Mouse (Mus musculus) gastrocnemius, postnatal 14 days (tissue): ENCODE results near the gene Gatad1. TPM values are rescaled to one million over a fixed set of nuclear protein-coding genes. Genes with fewer than 3 reads are reported as not detected.
"Not testable (repeated sequence)": the region's sequence is repeated elsewhere in the genome, so short reads cannot be mapped to it uniquely, and the experiment has no call there.

Source experiments
- DNase-seq: peaks from one replicate; pipeline ENCODE4 v3.0.0; 2021; ENCODE audit warnings: mixed read lengths
- intact Hi-C: fragments of 180-260 bp; cut with DNase I; formaldehyde crosslinking; loops from one replicate; pipeline ENCODE4 v1.15.1; 2025; ENCODE audit warnings: low total_unique reads
- long read RNA-seq, 2 experiments: library from polyadenylated mRNA; stranded (forward); transcript quantifications; one replicate each; pipeline ENCODE4 v2.0.0; 2021
- total RNA-seq, 2 experiments: library from RNA; stranded (reverse); gene quantifications; 2 replicates each; pipeline ENCODE4 v1.2.3; 2021

Gene Gatad1
- total RNA-seq = 10 to 100 TPM; 63.6 to 70.5 TPM
- long read RNA-seq, experiment 1, transcript Gatad1-201 (5 exons, 2,545 nt) = major isoform, 23 of 31 reads
- long read RNA-seq, experiment 1, partial matches to known transcripts = 3 of 31 reads
- long read RNA-seq, experiment 1, other reads (novel, unspliced or antisense) = 4 of 31 reads
- long read RNA-seq, experiment 2, transcript Gatad1-201 (5 exons, 2,545 nt) = major isoform, 23 of 31 reads
- long read RNA-seq, experiment 2, partial matches to known transcripts = 2 of 31 reads
- long read RNA-seq, experiment 2, other reads (novel, unspliced or antisense) = 4 of 31 reads

DNA sequence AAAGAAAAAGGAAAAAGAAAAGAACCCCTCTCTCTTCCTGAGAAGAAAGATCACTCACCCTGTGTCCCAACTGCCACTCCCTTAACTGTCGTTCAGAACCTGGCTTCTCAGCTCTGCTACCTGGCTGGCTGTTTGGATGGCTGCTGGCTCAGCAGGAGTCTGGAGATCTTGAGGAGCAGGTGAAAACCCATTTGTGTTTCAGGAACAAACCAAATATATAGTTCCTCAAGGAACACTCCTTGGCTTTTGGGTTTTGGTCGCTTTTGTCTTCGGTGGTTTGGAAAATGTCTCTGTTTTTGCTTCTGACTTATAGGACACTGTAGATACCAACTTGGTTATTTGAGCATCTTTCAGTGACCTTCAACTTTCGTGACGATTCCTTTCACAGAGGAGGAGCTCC is at the start of gene Gatad1:
Gene Gatad1 (minus strand): TSS at position 101 of the 400 bp plus-strand sequence.
- no peak for DNase-seq
- intact Hi-C loops = no loop called here

DNA sequence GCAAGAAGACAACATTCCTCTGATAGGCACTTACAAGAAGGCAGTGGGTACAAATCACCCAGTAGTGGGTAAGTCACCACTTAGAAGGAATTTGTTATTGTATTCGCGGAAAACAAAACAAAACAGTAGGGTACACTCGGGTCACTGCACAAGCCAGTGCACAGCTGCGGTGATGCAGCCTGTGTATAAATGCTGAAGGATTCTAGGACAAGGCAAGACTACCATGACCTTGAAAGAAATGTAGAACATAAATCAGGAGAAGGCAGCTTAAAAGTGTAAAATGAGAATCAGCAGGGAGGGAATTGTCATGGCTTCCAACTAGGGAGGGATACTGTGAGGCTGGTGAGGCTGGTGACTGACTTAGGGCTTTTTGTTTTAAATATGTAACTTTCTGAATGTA is 45.2 kb upstream of the Gatad1 start:
- no peak for DNase-seq

DNA sequence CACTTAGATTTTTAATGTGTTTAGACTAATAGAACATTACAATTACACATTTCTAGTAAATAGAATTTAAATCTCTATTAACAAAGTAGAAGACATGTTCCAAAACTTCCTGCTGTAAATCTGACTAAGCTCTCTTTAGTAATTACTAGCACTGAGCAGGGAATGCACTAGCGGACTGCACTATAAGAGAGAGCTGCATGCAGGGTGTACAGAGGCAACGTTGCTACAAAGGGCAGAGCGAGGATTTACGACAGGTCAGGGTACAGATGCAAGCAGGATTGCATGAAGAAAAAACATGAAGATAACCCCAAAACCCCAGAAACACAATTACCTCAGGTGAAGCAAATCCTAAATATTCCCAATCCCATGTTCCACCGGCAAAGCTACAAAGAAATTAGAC is 43.0 kb upstream of the Gatad1 start:
- no peak for DNase-seq
- intact Hi-C loops = no loop called here

More for the DNA sequence above, 45.2 kb upstream of the Gatad1 start:
- intact Hi-C loops = no loop called here

DNA sequence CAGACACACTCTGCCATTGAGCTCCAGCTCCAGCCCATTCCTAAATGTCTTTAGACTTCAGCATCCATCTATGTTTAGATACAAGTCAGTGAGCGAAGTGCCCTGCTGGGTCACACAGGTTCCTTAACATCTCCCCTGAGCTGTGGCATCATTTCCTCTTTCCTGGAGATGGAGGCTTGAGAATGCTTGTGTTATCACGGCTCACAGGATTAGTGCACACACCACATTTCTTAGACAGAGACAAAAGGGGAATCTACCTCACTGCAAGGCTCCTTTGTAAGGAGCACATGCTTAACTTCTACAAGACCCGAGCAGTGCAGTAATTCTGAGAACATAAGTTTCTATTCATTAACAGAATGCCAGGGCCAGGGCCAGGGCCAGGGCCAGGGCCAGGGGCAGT is 39.0 kb upstream of the Gatad1 start:
- DNase-seq = no peak
- intact Hi-C loops = no loop called here

DNA sequence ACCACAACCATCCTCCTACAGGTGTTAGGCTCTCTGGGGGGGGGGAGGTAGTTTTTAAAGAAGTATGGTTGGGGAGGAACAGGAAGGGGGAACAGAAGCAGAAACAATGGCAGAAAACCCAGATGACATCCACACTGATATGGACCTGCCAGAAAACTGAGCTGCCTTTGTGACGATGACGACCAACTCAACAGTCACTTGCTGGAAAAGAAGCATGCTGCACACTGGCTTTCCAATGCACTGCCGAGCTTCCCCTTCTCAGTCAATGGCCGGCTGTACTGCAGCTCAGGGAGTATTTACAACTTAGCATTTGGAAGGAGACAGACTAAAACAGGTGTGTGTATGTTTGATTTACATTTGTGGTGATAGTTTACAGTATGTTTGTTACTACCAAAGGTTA is 38.2 kb upstream of the Gatad1 start:
- intact Hi-C loops = no loop called here
- DNase-seq = no peak

DNA sequence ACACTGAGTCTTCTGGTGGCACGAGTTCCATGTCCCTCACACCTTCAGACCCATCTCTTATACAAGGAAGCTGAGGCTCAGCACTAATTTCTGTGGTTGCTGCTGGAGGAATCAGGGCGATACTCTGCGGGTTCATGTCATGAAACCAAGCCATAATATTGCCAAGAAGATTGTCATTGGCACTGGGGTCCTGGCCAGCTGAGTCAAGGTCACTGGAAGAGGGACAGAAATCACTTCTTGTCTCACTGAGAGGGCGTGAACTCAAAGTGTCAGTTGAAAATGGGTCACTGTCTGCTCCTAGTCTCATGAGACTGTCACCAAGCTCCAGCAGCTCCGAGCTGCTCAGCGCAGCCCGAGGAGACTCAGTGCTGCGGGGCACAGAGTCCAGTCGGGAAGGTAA is 36.0 kb upstream of the Gatad1 start:
- intact Hi-C loops = no loop called here
- no peak for DNase-seq

DNA sequence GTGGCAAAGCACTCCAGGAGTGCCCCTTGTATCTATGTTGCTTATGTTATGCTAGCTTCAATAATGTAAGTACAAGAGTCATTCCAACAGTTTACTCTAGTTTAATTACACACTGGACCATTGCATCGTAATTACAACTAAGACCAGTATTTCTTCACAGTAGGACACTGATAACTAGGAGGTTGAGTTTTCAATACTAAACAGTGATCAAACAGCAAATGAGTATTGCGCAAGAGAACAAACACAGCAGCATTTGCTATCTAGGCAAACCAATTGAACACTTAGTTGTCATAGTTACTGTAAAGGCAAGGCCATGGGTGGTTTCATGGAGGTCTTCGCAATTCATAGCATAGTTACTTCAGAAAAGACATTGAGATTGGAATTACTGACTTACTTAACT is 34.3 kb upstream of the Gatad1 start:
- intact Hi-C loops = no loop called here
- DNase-seq = no peak

DNA sequence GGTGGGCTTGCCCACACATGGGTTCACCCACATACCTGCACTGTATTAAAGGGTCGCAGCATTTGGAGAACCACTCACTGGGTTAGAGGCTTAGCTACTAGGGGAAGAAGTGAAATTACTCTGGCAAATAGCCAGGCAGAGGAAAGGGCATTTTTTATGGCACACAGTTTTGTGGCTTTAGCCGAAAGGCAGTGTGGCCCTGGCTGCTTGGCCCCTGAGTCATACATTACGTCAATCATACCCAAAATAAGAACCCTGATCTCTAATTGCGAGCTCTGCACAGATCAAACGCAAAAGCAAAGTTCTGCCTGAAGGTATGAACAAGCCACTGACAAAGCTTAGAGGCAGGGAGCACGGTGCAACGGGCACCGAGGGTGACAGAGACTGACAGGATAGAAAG is 31.3 kb upstream of the Gatad1 start:
- intact Hi-C loops = no loop called here
- no peak for DNase-seq

DNA sequence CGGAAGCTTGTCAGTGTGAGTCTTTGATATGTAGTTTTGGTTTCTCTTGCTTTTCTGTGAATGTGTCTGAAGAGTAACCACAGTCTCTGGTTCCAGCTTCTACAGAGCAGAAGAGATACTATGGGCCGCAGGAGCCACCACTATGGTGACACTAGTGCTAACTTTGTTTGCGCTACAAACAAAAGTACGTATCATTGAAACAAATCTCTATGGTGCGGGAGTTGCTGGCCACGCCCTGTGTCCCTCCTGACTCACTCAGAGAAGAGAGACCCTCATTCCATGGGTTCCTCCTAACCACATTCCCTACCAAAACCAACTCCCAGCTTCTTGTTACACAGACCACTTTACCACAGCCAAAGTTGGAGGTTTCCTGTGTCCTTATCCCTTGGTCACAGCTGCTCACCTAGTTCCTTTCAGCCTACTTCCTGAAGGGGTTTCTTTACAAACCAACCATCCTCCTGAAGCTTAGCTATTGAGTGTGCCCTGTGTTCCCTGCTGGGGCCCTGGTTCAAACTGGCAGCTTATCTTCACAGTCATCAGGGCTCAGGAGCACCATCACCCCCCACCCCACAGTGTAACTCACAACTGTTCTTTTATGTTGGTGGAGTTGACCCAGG is 13.1 kb upstream of the Gatad1 start:
- intact Hi-C loops = no loop called here
- no peak for DNase-seq

DNA sequence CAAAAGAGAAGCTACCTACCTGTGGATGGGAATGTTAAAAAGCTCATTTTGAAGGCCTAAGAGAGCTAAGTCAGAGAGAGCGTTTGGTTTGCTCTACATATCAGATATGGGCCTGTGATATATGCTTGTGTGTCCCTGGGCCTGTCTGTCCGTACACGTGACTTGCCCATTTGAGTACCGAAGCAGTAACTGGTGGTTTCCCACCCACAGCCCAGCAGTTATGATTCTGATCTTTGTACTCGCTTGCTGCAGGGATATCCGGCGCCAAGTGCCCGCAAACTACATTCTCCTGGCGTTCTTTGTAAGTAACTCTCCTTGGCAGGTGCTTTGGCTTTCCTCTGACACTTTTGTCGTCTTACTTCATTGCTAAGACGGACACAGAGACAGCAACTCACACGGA is 9.6 kb upstream of the Gatad1 start:
- DNase-seq = no peak

DNA sequence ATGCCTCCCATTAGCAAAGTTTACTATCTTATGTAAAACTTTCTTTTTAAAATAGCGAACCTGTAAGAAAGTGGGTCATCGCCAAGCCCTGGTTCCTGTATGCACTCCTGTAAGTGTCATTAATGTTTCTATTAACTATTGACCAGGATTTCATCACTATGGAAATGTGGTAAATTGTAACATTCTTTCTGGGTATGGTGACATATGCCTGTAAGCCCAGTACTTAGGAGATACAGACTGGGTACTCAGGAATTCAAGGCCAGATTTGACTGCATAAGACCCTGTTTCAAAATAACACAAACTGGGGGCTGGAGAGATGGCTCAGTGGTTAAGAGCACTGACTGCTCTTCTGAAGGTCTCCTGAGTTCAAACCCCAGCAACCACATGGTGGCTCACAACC is 8.2 kb upstream of the Gatad1 start:
- no peak for DNase-seq
- intact Hi-C loops = no loop called here

More for the DNA sequence above, 9.6 kb upstream of the Gatad1 start:
- intact Hi-C loops = no loop called here

DNA sequence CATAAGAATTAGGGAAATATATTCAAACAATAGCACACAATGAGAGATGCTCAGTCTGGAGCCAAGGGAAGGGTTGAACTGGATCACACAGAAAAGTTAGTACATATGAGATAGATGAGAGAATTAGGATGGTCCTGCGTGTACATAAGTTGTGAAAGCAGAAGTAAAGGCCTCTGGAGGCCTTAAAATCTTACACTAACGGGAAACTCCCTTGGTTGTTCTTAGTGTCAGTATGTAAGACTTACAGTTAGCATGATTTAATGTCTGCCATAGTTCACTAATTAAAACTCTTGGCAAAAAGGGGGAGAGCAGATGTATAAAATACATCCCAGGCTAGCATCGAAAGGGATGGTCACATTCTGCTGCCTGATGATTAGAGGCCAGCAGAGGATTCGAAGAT is 3.2 kb downstream of the Gatad1 start:
- intact Hi-C loops = no loop called here
- no peak for DNase-seq

DNA sequence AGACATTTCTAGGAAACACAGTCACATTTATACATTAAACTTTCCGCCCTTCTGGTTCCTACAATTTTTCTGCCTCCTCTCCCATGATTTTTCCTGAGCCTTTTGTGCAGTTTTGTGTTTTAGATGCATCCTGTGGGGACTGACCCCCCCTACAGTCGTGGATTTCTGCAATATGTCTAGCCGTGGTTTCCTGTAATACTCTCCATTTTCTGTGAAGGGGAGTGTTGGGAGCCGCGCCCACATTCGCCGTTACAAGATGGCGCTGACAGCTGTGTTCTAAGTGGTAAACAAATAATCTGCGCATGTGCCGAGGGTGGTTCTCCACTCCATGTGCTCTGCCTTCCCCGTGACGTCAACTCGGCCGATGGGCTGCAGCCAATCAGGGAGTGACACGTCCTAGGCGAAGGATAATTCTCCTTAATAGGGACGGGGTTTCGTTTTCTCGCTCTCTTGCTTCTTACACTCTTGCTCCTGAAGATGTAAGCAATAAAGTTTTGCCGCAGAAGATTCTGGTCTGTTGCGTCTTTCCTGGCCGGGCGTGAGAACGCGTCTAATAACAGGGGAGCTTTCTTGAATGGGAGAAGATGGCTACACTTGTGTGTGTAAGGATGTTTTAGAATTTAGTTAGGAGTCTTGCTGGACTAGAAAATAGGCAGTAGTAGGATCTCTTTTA is 3.9 kb downstream of the Gatad1 start:
- intact Hi-C loops = not testable (repeated sequence)

DNA sequence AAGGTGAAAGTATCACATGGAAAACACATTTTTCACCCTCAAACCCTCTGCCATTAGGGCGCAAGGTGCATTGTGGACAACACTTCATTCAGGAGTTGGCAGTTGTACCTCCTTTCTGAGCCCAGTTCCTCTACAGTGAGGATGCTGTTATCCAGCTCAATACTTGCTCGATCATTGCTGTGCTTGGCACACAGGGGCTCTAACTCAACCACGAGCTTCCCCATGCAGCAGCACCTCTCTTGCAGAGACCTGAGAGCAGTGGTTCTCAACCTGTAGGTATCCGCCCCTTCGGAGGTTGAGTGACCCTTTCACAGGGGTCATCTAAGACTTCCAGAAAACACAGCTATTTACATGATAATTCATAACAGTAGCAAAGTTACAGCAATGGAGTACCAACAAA is 5.4 kb downstream of the Gatad1 start:
- intact Hi-C loops = no loop called here
- DNase-seq = no peak

More for the DNA sequence above, 3.9 kb downstream of the Gatad1 start:
- DNase-seq = not testable (repeated sequence)

DNA sequence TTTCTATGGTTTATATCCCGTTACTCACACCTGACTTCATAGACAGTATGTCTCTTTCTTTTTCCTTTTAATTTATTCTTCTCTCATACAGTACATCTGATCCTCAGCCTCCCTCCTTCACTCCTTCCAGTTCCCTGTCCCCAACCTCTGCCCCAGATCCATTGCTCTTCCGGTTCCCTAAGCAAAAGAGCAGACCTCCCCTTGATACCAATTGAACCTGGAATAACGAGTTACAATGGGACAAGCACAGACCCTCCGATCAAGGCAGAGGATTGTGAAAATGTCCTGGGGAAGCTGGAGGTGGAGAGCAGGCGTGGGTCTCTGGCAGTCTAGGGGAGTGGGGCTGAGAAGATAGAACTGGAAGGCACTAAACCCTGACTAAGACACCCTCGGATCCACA is 6.1 kb downstream of the Gatad1 start, which contains the start of gene Tmbim7:
Gene Tmbim7 (plus strand): TSS at position 301 of the 400 bp plus-strand sequence.
- intact Hi-C loops = no loop called here
- no peak for DNase-seq

DNA sequence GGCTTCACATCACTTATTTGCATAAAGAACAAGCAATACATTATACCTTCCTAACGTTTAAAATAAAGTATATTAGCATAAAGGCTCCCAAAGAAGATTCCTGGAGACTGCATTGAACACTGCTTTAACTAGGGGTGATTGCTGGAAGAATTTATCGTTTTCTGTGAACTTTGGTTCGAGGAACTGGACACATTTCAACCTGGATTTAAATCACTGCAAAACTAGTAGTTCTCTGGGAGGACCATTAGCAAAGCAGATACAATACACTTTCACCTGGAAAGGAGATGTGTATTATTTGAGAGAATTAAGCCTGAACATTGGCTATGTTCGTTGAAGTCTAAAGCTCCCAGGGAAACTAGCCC is 8.2 kb downstream of the Gatad1 start:
- intact Hi-C loops = loop anchor here (10.0 kb wide), 1 partner anchor 166 kb away; no protein-coding TSS in a partner anchor
- DNase-seq = no peak

DNA sequence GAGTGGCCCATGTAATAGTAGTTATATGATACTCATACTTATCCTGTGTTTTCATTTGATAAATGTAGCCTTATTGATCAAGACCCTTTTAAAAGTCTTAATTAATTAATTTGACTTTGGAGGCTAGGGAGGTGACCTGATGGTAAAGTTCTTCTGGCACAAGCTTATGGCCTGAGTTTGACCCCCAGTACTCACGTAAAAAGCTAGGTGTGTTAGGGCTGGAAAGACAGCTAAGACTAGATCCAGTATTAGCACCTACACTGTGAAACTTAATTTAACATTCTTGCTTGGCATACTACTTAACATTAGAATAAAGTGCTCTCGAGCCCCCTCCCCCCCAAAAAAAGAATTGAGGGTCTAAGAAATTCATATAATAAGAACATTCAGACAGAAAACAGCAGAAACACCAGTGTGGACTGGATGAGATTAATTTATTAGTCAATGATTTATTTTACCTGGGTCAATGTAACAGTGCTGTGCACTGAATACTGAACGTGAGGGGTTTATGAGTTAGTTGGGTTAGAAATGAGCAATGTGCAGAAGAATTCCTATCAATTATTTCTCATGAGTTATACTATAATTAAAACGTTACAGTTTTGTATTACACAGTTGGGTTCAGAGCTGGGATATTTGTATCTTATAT is 8.7 kb downstream of the Gatad1 start:
- DNase-seq = no peak

DNA sequence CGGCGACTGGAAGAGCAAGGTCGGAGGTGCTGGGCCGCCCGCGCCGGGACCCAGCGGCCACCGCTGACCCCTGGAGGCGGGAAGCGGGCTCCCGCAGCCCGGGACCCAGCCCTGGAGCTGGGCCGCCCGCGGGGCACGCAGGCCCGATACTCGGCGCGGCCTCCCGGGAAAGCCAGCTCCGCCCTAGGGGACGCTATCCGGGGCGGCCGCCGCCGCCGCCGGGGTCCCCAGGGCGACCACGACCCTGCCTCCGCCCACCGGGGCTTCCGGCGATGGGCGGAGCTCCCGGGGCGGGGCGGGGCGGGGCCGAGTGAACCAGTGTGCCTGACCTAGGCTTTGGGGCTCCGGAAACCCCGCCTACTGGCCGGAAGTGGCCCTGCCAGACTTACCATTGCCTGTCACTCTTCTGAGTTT is 9.3 kb downstream of the Gatad1 start:
- peak; percentile 91 for DNase-seq
- intact Hi-C loops = loop anchor here (10.0 kb wide), 1 partner anchor 167 kb away; no protein-coding TSS in a partner anchor

More for the DNA sequence above, 8.7 kb downstream of the Gatad1 start:
- intact Hi-C loops = loop anchor here (10.0 kb wide), 1 partner anchor 166 kb away; no protein-coding TSS in a partner anchor

DNA sequence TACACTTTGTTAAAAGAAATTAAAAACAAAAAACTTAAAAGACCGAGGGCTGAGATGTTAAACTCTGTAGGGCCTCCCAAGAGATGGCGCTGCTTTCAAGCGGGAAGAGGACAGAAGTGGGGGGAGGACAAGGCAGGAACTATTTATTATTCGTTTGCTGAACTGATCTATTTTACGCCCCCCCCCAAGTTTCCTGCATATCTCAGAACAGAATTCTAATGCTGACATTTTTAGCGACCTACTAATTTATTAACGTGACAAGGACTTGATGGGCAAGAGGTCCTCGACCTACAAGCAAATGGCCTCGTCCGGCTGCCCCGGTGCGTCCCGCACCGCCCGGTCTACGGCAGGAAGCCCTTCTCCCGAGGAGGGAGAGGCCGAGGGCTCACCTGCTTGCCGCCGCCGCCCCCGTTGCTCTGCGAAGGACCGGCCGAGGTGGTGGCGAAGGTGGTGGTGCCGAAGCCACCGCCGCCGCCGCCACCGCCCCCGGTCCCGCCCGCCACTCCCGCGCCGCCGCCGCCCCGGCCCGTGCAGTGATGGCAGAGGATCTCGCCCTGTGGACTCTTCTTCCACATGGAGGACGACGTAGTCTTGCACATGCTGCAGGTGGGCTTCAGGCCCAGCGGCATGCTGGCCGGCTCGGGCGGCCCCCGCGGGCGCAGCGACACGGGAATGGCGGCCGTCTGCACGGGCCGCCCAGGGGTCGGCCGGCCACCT is 9.8 kb downstream of the Gatad1 start:
- intact Hi-C loops = loop anchor here (10.0 kb wide), 1 partner anchor 168 kb away; no protein-coding TSS in a partner anchor
- peak; percentile 41 for DNase-seq
